Mouse (Mus musculus): ENCODE results near the gene Mettl17. TPM values are rescaled to one million over a fixed set of nuclear protein-coding genes. Genes with fewer than 3 reads are reported as not detected.

The Mettl17 gene
- 14.3 TPM for polyA plus RNA-seq (2015; fragmentation: Illumina TruSeq; extraction: RNeasy Lipid Tissue Mini Kit (QIAGEN cat#74804); ENCODE audit: insufficient read depth, low read depth, low replicate concordance)

DNA sequence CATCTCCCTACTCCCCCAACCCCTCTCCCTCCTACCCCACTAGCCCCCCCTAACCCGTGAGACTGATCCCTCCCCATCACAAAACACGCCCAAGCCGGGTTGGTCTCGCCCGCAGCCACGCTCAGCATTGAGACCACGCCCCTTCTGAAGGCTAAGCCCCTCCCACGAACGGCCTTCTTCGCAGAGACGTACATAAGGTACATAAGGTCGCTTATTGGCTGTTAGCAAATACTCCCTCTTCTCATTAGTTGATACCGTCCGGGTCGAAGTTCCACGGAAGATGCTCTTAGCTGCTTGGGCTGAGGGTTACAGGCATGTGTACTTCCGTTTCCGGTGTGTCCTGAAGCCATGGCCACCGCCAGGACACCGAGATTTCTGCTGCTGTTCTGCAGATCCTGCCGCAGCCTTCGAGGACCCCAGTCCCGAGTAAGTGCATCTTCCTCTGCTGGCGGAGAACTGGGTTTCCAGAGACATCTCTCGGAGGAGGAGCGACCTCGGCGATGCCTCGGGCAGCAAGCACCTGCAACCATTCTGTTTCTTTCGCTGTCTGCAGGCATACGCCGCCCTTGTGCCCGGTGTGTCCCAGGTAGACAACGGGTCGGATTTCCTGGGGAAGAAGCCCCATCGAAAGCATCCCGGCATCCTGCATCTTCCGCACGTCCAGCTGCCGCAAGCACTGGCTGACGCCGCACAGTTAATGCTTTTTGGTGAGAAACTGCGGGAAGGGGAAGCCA is at the start of gene Mettl17:
Gene Mettl17 (plus strand): TSS at position 245 of the 734 bp plus-strand sequence.

DNA sequence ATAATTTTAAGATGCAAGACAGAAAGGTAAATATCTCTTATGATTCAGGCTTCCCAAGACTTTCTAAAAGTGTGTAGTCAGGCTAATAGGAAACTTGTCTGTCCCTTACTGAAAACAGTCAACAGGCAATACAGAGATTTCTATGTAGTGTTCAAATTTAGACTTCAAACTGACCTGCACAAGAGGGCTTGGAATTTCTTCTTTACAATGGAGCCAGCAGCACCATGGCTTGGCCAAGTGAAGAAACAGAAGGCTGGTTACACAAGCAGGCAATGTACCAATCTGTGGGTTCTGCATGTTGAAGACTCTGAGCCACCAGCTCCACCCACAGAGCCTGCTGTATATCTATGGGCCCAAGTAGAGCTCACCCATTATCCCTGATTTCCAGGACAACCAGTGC is 31.2 kb upstream of the Mettl17 start, which contains the start of gene Ear6:
Gene Ear6 (plus strand): TSS at position 301 of the 400 bp plus-strand sequence.

GRCm38 (mm10) chr14:51892191-51892939 is 7.7 kb downstream of the Mettl17 start, which contains the start of gene Slc39a2:
Slc39a2 (plus strand) TSS chr14:51892889.

GRCm38 (mm10) chr14:51913960-51914762 is 29.5 kb downstream of the Mettl17 start, which contains the start of gene Ndrg2:
Ndrg2 (minus strand) TSS chr14:51914158.

DNA sequence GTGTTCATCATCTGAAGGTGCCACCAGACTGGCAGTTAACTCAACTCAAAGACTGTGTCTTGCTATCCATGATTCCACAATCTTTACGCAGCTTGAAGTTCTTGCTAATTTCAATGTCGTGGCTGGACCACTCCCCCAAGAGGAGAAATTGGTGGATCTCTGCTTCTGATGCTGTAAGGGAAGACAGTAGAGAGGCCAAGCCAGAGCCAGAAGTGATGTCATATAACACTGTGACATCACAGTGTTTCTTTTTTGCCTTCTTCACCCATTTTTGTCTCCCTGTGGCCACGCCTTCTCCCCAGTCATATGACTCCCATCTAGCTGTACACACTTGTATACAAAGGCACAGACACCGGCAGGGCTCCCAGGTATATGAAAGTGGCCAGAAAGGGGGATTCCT is 33.5 kb downstream of the Mettl17 start, which contains the start of gene Tppp2:
Gene Tppp2 (plus strand): TSS at position 301 of the 400 bp plus-strand sequence.

DNA sequence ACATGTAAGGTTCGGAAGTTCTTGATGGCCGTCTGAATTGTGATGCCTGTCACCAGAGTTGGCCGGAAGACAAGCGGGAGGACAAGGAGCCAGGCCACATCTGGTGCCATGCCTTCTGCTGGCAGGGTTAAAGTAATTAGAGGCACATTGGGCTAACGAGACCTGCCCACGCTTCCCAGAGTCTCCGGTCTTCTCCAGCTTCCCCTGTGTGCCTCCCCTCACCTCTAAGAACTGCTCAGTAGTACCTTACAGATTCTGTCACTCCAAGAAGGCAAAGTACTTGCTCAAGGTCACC is 37.9 kb downstream of the Mettl17 start, which contains the start of gene Rnase13:
Gene Rnase13 (minus strand): TSS at position 203 of the 295 bp plus-strand sequence.

Other genes starting within 250 kb of the Mettl17 start
- not detected for gene Gm4181, start 249.2 kb upstream of the Mettl17 start, polyA plus RNA-seq (2015; fragmentation: Illumina TruSeq; extraction: RNeasy Lipid Tissue Mini Kit (QIAGEN cat#74804); ENCODE audit: insufficient read depth, low read depth, low replicate concordance)
- not detected for gene Gm17079, start 189.4 kb upstream of the Mettl17 start, polyA plus RNA-seq (2015; fragmentation: Illumina TruSeq; extraction: RNeasy Lipid Tissue Mini Kit (QIAGEN cat#74804); ENCODE audit: insufficient read depth, low read depth, low replicate concordance)
- not detected for gene Gm5800, start 167.7 kb upstream of the Mettl17 start, polyA plus RNA-seq (2015; fragmentation: Illumina TruSeq; extraction: RNeasy Lipid Tissue Mini Kit (QIAGEN cat#74804); ENCODE audit: insufficient read depth, low read depth, low replicate concordance)
- not detected for gene Ang4, start 111.3 kb upstream of the Mettl17 start, polyA plus RNA-seq (2015; fragmentation: Illumina TruSeq; extraction: RNeasy Lipid Tissue Mini Kit (QIAGEN cat#74804); ENCODE audit: insufficient read depth, low read depth, low replicate concordance)
- gene AY358078, start 84.8 kb upstream of the Mettl17 start, polyA plus RNA-seq (2015; fragmentation: Illumina TruSeq; extraction: RNeasy Lipid Tissue Mini Kit (QIAGEN cat#74804); ENCODE audit: insufficient read depth, low read depth, low replicate concordance), result not detected
- gene Ear6, start 31.1 kb upstream of the Mettl17 start, polyA plus RNA-seq (2015; fragmentation: Illumina TruSeq; extraction: RNeasy Lipid Tissue Mini Kit (QIAGEN cat#74804); ENCODE audit: insufficient read depth, low read depth, low replicate concordance), result not detected
- 1.00 TPM for gene Slc39a2, start 8.0 kb downstream of the Mettl17 start, polyA plus RNA-seq (2015; fragmentation: Illumina TruSeq; extraction: RNeasy Lipid Tissue Mini Kit (QIAGEN cat#74804); ENCODE audit: insufficient read depth, low read depth, low replicate concordance)
- gene Ndrg2, start 29.3 kb downstream of the Mettl17 start, polyA plus RNA-seq (2015; fragmentation: Illumina TruSeq; extraction: RNeasy Lipid Tissue Mini Kit (QIAGEN cat#74804); ENCODE audit: insufficient read depth, low read depth, low replicate concordance), result 19.1 TPM
- not detected for gene Tppp2, start 33.6 kb downstream of the Mettl17 start, polyA plus RNA-seq (2015; fragmentation: Illumina TruSeq; extraction: RNeasy Lipid Tissue Mini Kit (QIAGEN cat#74804); ENCODE audit: insufficient read depth, low read depth, low replicate concordance)
- gene Rnase13, start 37.9 kb downstream of the Mettl17 start, polyA plus RNA-seq (2015; fragmentation: Illumina TruSeq; extraction: RNeasy Lipid Tissue Mini Kit (QIAGEN cat#74804); ENCODE audit: insufficient read depth, low read depth, low replicate concordance), result not detected
- 17.2 TPM for gene Arhgef40, start 99.9 kb downstream of the Mettl17 start, polyA plus RNA-seq (2015; fragmentation: Illumina TruSeq; extraction: RNeasy Lipid Tissue Mini Kit (QIAGEN cat#74804); ENCODE audit: insufficient read depth, low read depth, low replicate concordance)
- not detected for gene Tmem253, start 130.8 kb downstream of the Mettl17 start, polyA plus RNA-seq (2015; fragmentation: Illumina TruSeq; extraction: RNeasy Lipid Tissue Mini Kit (QIAGEN cat#74804); ENCODE audit: insufficient read depth, low read depth, low replicate concordance)
- gene Zfp219, start 135.9 kb downstream of the Mettl17 start, polyA plus RNA-seq (2015; fragmentation: Illumina TruSeq; extraction: RNeasy Lipid Tissue Mini Kit (QIAGEN cat#74804); ENCODE audit: insufficient read depth, low read depth, low replicate concordance), result 9.1 TPM
- gene Olfr221, start 157.6 kb downstream of the Mettl17 start, polyA plus RNA-seq (2015; fragmentation: Illumina TruSeq; extraction: RNeasy Lipid Tissue Mini Kit (QIAGEN cat#74804); ENCODE audit: insufficient read depth, low read depth, low replicate concordance), result not detected
- gene Hnrnpc, start 219.2 kb downstream of the Mettl17 start, polyA plus RNA-seq (2015; fragmentation: Illumina TruSeq; extraction: RNeasy Lipid Tissue Mini Kit (QIAGEN cat#74804); ENCODE audit: insufficient read depth, low read depth, low replicate concordance), result 41.8 TPM
- 8.4 TPM for gene Rpgrip1, start 225.9 kb downstream of the Mettl17 start, polyA plus RNA-seq (2015; fragmentation: Illumina TruSeq; extraction: RNeasy Lipid Tissue Mini Kit (QIAGEN cat#74804); ENCODE audit: insufficient read depth, low read depth, low replicate concordance)

Data from pancreas, adult 10 weeks (tissue).